Mouse (Mus musculus): ENCODE measurements around the gene Tiam2. TPM values are rescaled to one million over a fixed set of nuclear protein-coding genes. Genes with fewer than 3 reads are reported as not detected.

Tiam2 gene
- total and polyA plus RNA-seq, 3 experiments, result 5.9 to 9.5 (median 9.4) TPM

DNA sequence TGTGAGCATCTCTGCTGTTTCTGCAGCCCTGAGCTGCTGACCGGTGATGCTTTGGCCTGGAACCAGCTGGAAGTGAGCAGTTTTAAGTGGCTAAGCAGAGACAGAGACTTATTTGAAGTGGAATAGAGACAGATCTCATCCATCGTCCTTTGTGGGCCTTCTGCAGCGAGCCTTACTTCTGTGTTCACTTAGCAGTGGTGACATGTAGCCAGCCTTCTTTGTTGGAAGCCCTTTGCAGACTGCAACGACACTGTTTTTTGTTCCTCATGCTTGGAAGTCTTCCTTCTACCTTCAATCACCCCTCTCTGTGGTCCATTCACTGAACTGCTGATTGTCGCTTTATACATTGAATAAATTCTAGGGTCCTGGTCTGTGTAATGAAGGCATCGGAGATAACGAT, 18.5 kb downstream of the Tiam2 start:
- no peak overlapping the region for H3K4me2 ChIP-seq (ENCODE audit: insufficient read depth, low read depth, poor library complexity, severe bottlenecking)
- in situ Hi-C loops (cut with MboI; ENCODE audit: low pct_ligation_motif_present, low pct_unique_long_range_greater_than_20kb, low sequenced_read_pairs), result no loop called here
- no peaks in the 10 kb centered on the region for H3K79me2 ChIP-seq (replicated peaks; ENCODE audit: control insufficient read depth, extremely low read depth, insufficient read depth, poor library complexity, severe bottlenecking)
- dilution Hi-C loops (cut with MboI; ENCODE audit: extremely low pct_ligation_motif_present, extremely low pct_unique_long_range_greater_than_20kb, low sequenced_read_pairs), result no loop called here
- DNase-seq (ENCODE audit: extremely low read depth), result no peak
- H3K4me3 ChIP-seq (replicated peaks in 1 of 3; ENCODE audit: low read depth in 2 of 3, low read length in 2 of 3, poor library complexity in 1 of 3), result no peak overlapping the region
- H3K27me3 ChIP-seq (replicated peaks), result no peaks in the 10 kb centered on the region
- no peak overlapping the region for H3K9ac ChIP-seq (ENCODE audit: insufficient read depth, low read depth)
- no peak overlapping the region for H3K27ac ChIP-seq (ENCODE audit: insufficient read depth, low read depth)
- H3K9me3 ChIP-seq (replicated peaks; ENCODE audit: low read length), result no peaks in the 10 kb centered on the region
- no peaks in the 10 kb centered on the region for H3K36me3 ChIP-seq (replicated peaks in 1 of 2; ENCODE audit: control insufficient read depth in 1 of 2, insufficient read depth in 1 of 2, low read length in 1 of 2)
- peaks cover 2 to 6% of the 10 kb centered on the region in 2 experiments; a peak in 3 of 4 replicates for H3K4me1 ChIP-seq (ENCODE audit: control insufficient read depth in 1 of 2, insufficient read depth in 2 of 2)
- no peak for TF ChIP-seq GABPA (IDR thresholded peaks at IDR 0.05; ENCODE audit: insufficient replicate concordance, low read depth, low read length)
- TF ChIP-seq POLR2A (IDR thresholded peaks at IDR 0.05; ENCODE audit: low read depth, low read length), result no peak
- TF ChIP-seq ZMIZ1 (IDR thresholded peaks at IDR 0.05; ENCODE audit: low read depth, low read length), result no peak
- TF ChIP-seq ETS1 (conservative IDR thresholded peaks at IDR 0.05; ENCODE audit: low read depth, low read length), result no peak
- TF ChIP-seq MAX (IDR thresholded peaks at IDR 0.05; ENCODE audit: low read length), result no peak
- no peak for TF ChIP-seq TBP (conservative IDR thresholded peaks at IDR 0.05; ENCODE audit: low read depth, low read length)
- TF ChIP-seq NELFE (IDR thresholded peaks at IDR 0.05; ENCODE audit: low read depth, low read length), result no peak
- no peak for TF ChIP-seq HCFC1 (IDR thresholded peaks at IDR 0.05; ENCODE audit: low read depth, low read length)
- no peak for TF ChIP-seq KAT2A (IDR thresholded peaks at IDR 0.05; ENCODE audit: insufficient replicate concordance, low read length)
- no peak for TF ChIP-seq RCOR1 (conservative IDR thresholded peaks at IDR 0.05; ENCODE audit: low read depth, low read length)
- no peak for TF ChIP-seq EP300 (IDR thresholded peaks at IDR 0.05; ENCODE audit: low read length)
- no peak for TF ChIP-seq CTCF (conservative IDR thresholded peaks at IDR 0.05 in 1 of 2, IDR thresholded peaks at IDR 0.05 in 1 of 2; ENCODE audit: low read depth in 2 of 2, low read length in 2 of 2)
- TF ChIP-seq PAX5 (IDR thresholded peaks at IDR 0.05; ENCODE audit: low read length), result no peak

DNA sequence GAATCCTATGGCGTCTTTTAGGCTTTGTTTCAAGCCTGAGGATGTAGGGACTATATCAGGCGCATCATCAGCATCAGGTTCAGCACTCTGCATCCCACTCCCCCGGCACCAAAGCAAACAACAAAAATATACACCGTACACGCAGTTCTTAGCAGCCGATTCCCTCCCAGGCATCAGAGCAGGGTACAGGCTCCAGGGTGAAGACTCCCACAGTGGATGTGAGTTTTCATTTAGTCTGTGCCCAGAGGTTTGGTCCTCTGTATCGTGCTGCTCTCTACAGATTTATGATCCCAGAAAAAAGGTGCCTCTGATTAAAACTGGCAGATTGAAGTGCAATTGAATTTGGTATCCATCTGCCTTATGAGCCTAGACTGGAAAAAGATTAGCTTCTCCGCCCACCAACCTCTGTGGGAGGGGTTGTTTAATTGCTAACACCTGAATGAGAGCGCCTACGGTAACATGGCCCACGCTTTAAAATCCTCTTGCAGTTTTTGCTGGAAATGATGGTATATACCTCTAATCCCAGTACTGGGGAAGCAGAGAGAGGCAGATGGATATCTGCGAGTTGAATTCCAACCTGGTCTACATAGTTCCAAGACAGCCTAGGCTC, 19.0 kb downstream of the Tiam2 start:
- Histone ChIP-seq H3K4me2 (ENCODE audit: insufficient read depth, low read depth, poor library complexity, severe bottlenecking) (no peak overlapping the region), H3K36me3 (replicated peaks in 1 of 2; ENCODE audit: control insufficient read depth in 1 of 2, insufficient read depth in 1 of 2, low read length in 1 of 2) (no peaks in the 10 kb centered on the region), H3K27me3 (replicated peaks) (no peaks in the 10 kb centered on the region), H3K9ac (ENCODE audit: insufficient read depth, low read depth) (no peak overlapping the region), H3K4me3 (replicated peaks in 1 of 3; ENCODE audit: low read depth in 2 of 3, low read length in 2 of 3, poor library complexity in 1 of 3) (no peak overlapping the region), H3K79me2 (replicated peaks; ENCODE audit: control insufficient read depth, extremely low read depth, insufficient read depth, poor library complexity, severe bottlenecking) (no peaks in the 10 kb centered on the region), H3K27ac (ENCODE audit: insufficient read depth, low read depth) (no peak overlapping the region), H3K4me1 (ENCODE audit: control insufficient read depth in 1 of 2, insufficient read depth in 2 of 2) (peaks cover 2 to 11% of the 10 kb centered on the region in 2 experiments; a peak in 3 of 4 replicates), H3K9me3 (replicated peaks; ENCODE audit: low read length) (no peaks in the 10 kb centered on the region)
- dilution Hi-C loops (cut with MboI; ENCODE audit: extremely low pct_ligation_motif_present, extremely low pct_unique_long_range_greater_than_20kb, low sequenced_read_pairs), result no loop called here
- TF ChIP-seq MEF2A (IDR thresholded peaks at IDR 0.05; ENCODE audit: borderline replicate concordance, low read depth, low read length) (no peak), RCOR1 (conservative IDR thresholded peaks at IDR 0.05; ENCODE audit: low read depth, low read length) (no peak), ZMIZ1 (IDR thresholded peaks at IDR 0.05; ENCODE audit: low read depth, low read length) (no peak), UBTF (IDR thresholded peaks at IDR 0.05; ENCODE audit: low read depth, low read length) (no peak), JUN (IDR thresholded peaks at IDR 0.05; ENCODE audit: insufficient read depth, low read depth, low read length) (no peak), MXI1 (IDR thresholded peaks at IDR 0.05; ENCODE audit: low read depth, low read length) (no peak), USF2 (conservative IDR thresholded peaks at IDR 0.05; ENCODE audit: low read depth, low read length) (no peak), MAZ (IDR thresholded peaks at IDR 0.05; ENCODE audit: low read depth, low read length) (no peak), BHLHE40 (IDR thresholded peaks at IDR 0.05; ENCODE audit: low read depth, low read length) (no peak), NRF1 (IDR thresholded peaks at IDR 0.05; ENCODE audit: low read depth, low read length) (no peak), ELF1 (IDR thresholded peaks at IDR 0.05; ENCODE audit: low read depth, low read length) (no peak), POLR2A (IDR thresholded peaks at IDR 0.05; ENCODE audit: low read depth, low read length) (no peak), ETS1 (conservative IDR thresholded peaks at IDR 0.05; ENCODE audit: low read depth, low read length) (no peak), TBP (conservative IDR thresholded peaks at IDR 0.05; ENCODE audit: low read depth, low read length) (no peak), MYC (IDR thresholded peaks at IDR 0.05; ENCODE audit: low read depth, low read length) (no peak), ZKSCAN1 (IDR thresholded peaks at IDR 0.05; ENCODE audit: borderline replicate concordance, low read depth, low read length) (no peak), MAX (IDR thresholded peaks at IDR 0.05; ENCODE audit: low read length) (no peak), EP300 (IDR thresholded peaks at IDR 0.05; ENCODE audit: low read length) (no peak), PAX5 (IDR thresholded peaks at IDR 0.05; ENCODE audit: low read length) (no peak)
- DNase-seq (ENCODE audit: extremely low read depth), result no peak
- in situ Hi-C loops (cut with MboI; ENCODE audit: low pct_ligation_motif_present, low pct_unique_long_range_greater_than_20kb, low sequenced_read_pairs), result no loop called here
